Mouse (Mus musculus) intestine, embryonic 14.5 days (tissue): ENCODE measurements at regions not wholly inside any gene's neighbourhood (a gene's known extent, or its start where the extent isn't known, plus 50 kb on each side); places are given as distances from the start of the nearest gene placed in this dataset.

Experiments used
- ATAC-seq: fragments of 200-750 bp; cut with Nextera tagmentation; replicated peaks from 2 replicates; pipeline ENCODE4 v1.8.0; 2017; ENCODE audit warnings: low read depth, moderate number of reproducible peaks, moderate TSS enrichment, moderate library complexity; ENCODE audit not compliant: low FRiP score, low TSS enrichment
- DNase-seq: peaks from one replicate; pipeline ENCODE4 v3.0.0-alpha.2; 2018; ENCODE audit warnings: low spot score
- H3K27ac ChIP-seq: fragments of 300-500 bp; sonication (generic); 2 replicates; pipeline ENCODE4 v1.5.1; 2014; ENCODE audit warnings: low read depth, mild to moderate bottlenecking, control low read depth
- H3K27me3 ChIP-seq: fragments of 300-500 bp; sonication (generic); replicated peaks from 2 replicates; pipeline ENCODE4 v1.6.1; 2014; ENCODE audit warnings: low read length, control low read depth; ENCODE audit not compliant: control insufficient read depth, insufficient read depth
- H3K36me3 ChIP-seq: fragments of 300-500 bp; sonication (generic); 2 replicates; pipeline ENCODE4 v1.6.1; 2014; ENCODE audit warnings: low read length, control low read depth; ENCODE audit not compliant: control insufficient read depth, insufficient read depth
- H3K4me1 ChIP-seq: fragments of 300-500 bp; sonication (generic); replicated peaks from 2 replicates; pipeline ENCODE4 v1.6.1; 2014; ENCODE audit warnings: low read length, control low read depth, mixed read lengths; ENCODE audit not compliant: control insufficient read depth, insufficient read depth
- H3K4me2 ChIP-seq: fragments of 300-500 bp; sonication (generic); 2 replicates; pipeline ENCODE4 v1.6.1; 2014; ENCODE audit warnings: low read length
- H3K4me3 ChIP-seq: fragments of 300-500 bp; sonication (generic); 2 replicates; pipeline ENCODE4 v1.5.1; 2014; ENCODE audit warnings: low read depth, low read length, control low read depth, mixed read lengths
- H3K9ac ChIP-seq: fragments of 300-500 bp; sonication (generic); 2 replicates; pipeline ENCODE4 v1.6.1; 2014; ENCODE audit warnings: mild to moderate bottlenecking, low read length
- H3K9me3 ChIP-seq: fragments of 300-500 bp; sonication (generic); 2 replicates; pipeline ENCODE4 v1.6.1; 2016; ENCODE audit warnings: low read length, control low read depth; ENCODE audit not compliant: control insufficient read depth
- WGBS: fragments of 180-500 bp; shearing (Covaris S2); extraction: QIAGEN DNeasy Blood & Tissue Kit; methylation state at CpG from one replicate; pipeline ENCODE4 v1.1.7; 2014; 5-methylcytosine and 5-hydroxymethylcytosine counted together

DNA sequence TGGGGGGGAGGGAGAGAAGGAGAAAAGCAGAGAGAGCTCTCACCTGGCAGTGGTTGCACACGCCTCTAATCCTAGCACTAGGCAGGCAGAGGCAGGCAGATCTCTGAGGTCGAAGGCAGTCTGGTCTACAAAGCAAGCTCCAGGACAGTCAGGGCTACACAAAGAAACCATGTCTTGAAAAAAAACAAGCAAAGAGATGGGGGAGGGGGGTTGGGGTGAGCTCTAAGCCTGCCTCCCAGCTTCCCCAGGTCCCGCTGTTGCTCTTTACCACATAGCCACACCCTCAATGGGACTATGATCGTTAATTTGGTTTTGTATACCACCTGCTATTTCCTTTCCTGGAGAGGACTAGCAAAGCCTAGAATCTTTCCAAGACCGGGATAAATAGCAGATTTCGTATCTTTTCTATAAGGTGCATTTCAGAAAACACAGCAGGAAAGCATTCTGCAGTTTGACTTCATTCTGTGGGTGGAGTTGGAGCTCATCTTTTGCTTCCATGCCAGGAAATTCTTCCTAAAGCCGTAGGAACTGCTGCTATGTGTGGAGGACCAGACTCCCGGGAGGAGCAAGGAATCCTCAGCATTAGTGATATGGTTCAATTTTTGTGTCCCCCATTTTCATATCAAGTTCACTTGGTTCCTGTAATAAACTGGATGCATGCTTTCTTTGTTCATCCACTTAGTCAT lies 52.7 kb upstream of the Rgma start:
- H3K4me1 ChIP-seq, result peaks cover 12% of the 10 kb centered on the region
- no peak overlapping the region for H3K4me2 ChIP-seq
- H3K27me3 ChIP-seq, result no peaks in the 10 kb centered on the region
- no peak overlapping the region for H3K4me3 ChIP-seq
- H3K9me3 ChIP-seq, result no peaks in the 10 kb centered on the region
- DNase-seq (no peak), ATAC-seq (no peak)
- 75% methylated on average over 8 of the region's 8 CpGs for WGBS
- no peak overlapping the region for H3K9ac ChIP-seq
- H3K27ac ChIP-seq, result no peak overlapping the region
- no peaks in the 10 kb centered on the region for H3K36me3 ChIP-seq

DNA sequence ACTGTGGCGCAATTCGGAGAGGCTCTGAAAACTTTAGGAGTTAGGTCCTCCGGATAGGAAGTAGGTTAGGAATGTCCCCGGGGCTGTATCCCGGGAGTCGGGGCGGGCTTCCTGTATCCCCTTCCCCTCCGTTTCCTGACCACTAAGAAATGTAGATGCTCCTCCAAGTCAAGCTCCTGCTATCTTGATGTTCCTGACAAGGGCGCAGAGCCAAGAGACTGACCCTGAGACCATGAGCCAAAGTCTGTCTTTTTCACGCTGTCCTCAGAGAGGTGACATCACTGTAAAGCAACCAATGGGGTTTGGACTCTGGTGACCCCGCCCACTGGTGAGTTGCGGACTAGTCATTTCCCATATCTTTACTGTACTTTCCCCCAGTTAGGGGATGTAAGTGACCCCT lies 51.8 kb upstream of the Rgma start:
- Histone ChIP-seq H3K9me3 (no peaks in the 10 kb centered on the region), H3K36me3 (no peaks in the 10 kb centered on the region), H3K4me2 (peak overlapping the region; percentile 30), H3K27ac (no peak overlapping the region), H3K9ac (no peak overlapping the region), H3K27me3 (no peaks in the 10 kb centered on the region), H3K4me1 (peaks cover 22% of the 10 kb centered on the region), H3K4me3 (no peak overlapping the region; the same call in 1 of the 2 replicates)
- ATAC-seq (no peak), DNase-seq (no peak)
- WGBS, result 25% methylated on average over 12 of the region's 12 CpGs

DNA sequence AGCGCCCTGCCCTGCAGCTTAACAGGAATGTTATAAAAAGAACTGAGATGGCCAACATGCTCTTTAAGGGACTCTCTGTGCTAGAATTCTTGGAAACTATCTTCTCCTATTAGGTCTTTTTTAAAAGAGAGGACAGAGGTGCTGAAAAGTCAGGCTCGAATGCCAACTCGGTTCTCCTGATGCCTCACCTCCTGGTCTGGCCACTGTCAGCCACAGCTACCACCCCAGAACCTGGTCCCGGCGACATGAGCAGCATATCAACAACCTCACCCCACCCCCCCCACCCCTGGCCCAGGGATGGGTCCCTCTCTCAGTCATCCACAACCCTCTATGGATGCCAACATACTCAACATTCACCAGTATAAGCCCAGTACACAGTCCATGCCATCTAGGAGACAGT lies 49.8 kb upstream of the Rgma start:
- H3K9me3 ChIP-seq, result no peaks in the 10 kb centered on the region
- peaks cover 33% of the 10 kb centered on the region for H3K4me1 ChIP-seq
- H3K27ac ChIP-seq, result no peak overlapping the region
- DNase-seq (no peak), ATAC-seq (no peak)
- H3K4me3 ChIP-seq, result no peak overlapping the region
- no peak overlapping the region for H3K9ac ChIP-seq
- no peaks in the 10 kb centered on the region for H3K27me3 ChIP-seq
- no peak overlapping the region for H3K4me2 ChIP-seq
- H3K36me3 ChIP-seq, result no peaks in the 10 kb centered on the region
- WGBS, result 91% methylated on average over 5 of the region's 5 CpGs
